ENCODE assay signal across 32 mouse cellular contexts in the genomic region with DNA sequence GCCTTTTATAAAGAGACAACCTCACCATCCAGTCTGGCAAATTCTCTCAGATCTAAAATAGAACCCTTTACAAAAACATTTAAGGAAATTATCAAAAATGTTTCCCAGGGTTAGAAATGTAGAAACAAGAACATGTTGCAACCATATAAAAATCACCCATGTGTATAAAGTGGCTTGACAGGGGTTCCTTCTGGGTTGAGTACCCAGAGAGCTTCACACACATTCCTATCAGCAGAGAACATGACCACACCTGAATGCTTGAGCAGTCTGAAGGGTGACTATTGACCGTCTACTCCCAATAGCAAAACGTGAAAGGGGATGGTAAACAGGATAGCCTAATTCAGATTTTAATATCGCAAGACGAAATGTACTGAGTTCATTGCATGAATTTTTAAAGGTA.
"Had no signal": no experiment of that assay in that cellular context is flagged by ENCODE, and none has a peak within 500 bp of the region (broad histone marks: within the 10 kb centered on the region; RNA-seq: fewer than 3 reads in every experiment).

No protein-coding gene starts in this region.

- H3K4me2 ChIP-seq: limb, embryonic 12.5 days; limb, embryonic 13.5 days; limb, embryonic 15.5 days; liver, embryonic 11.5 days; liver, embryonic 12.5 days; liver, embryonic 13.5 days; liver, embryonic 15.5 days; lung, embryonic 14.5 days; lung, embryonic 15.5 days; midbrain, embryonic 11.5 days; midbrain, embryonic 12.5 days; midbrain, embryonic 13.5 days; midbrain, embryonic 15.5 days; neural tube, embryonic 12.5 days had no signal

- H3K9me3 ChIP-seq: limb, embryonic 10.5 days; limb, embryonic 12.5 days; limb, embryonic 15.5 days; liver, embryonic 12.5 days; liver, embryonic 13.5 days; liver, embryonic 15.5 days; lung, embryonic 15.5 days; midbrain, embryonic 10.5 days; midbrain, embryonic 12.5 days; midbrain, embryonic 13.5 days; midbrain, embryonic 15.5 days; neural tube, embryonic 12.5 days had no signal

- ATAC-seq: liver, embryonic 12.5 days; liver, postnatal 0 days; lung, postnatal 0 days; midbrain, embryonic 13.5 days; midbrain, embryonic 15.5 days; midbrain, embryonic 16.5 days had no signal

- H3K4me3 ChIP-seq: limb, embryonic 10.5 days; limb, embryonic 12.5 days; limb, embryonic 13.5 days; limb, embryonic 15.5 days; liver, embryonic 12.5 days; liver, embryonic 13.5 days; liver, embryonic 15.5 days; lung, embryonic 15.5 days; megakaryocyte, embryonic 14.5 days; midbrain, embryonic 10.5 days; midbrain, embryonic 12.5 days; midbrain, embryonic 13.5 days; midbrain, embryonic 15.5 days; myocyte; neural tube, embryonic 12.5 days had no signal

- DNase-seq: left cerebral cortex, postnatal 4 days; liver; liver, embryonic 13.5 days; liver, postnatal 0 days; lung, adult 18-20 months; lung, adult 2 months; lung, embryonic 14.5 days; lung, postnatal 10 days; lung, postnatal 14 days; lung, postnatal 36 days; lung, postnatal 4 days; midbrain, embryonic 14.5 days had no signal

- H3K9ac ChIP-seq: limb, embryonic 12.5 days; limb, embryonic 13.5 days; limb, embryonic 15.5 days; liver, embryonic 12.5 days; liver, embryonic 13.5 days; liver, embryonic 14.5 days; liver, embryonic 15.5 days; liver, postnatal 0 days; lung, embryonic 14.5 days; lung, embryonic 15.5 days; midbrain, embryonic 12.5 days; midbrain, embryonic 13.5 days; midbrain, embryonic 15.5 days; neural tube, embryonic 12.5 days had no signal

- H3K36me3 ChIP-seq: limb, embryonic 10.5 days; limb, embryonic 12.5 days; limb, embryonic 13.5 days; limb, embryonic 15.5 days; liver, embryonic 12.5 days; liver, embryonic 13.5 days; liver, embryonic 15.5 days; lung, embryonic 15.5 days; midbrain, embryonic 10.5 days; midbrain, embryonic 12.5 days; midbrain, embryonic 13.5 days; midbrain, embryonic 15.5 days; neural tube, embryonic 12.5 days had no signal

- H3K27me3 ChIP-seq: limb, embryonic 12.5 days; limb, embryonic 13.5 days; limb, embryonic 15.5 days; liver, embryonic 12.5 days; liver, embryonic 13.5 days; liver, embryonic 15.5 days; lung, embryonic 15.5 days; megakaryocyte, embryonic 14.5 days; midbrain, embryonic 12.5 days; midbrain, embryonic 13.5 days; midbrain, embryonic 15.5 days; neural tube, embryonic 12.5 days had no signal

- H3K27ac ChIP-seq: limb, embryonic 10.5 days; limb, embryonic 12.5 days; limb, embryonic 13.5 days; limb, embryonic 15.5 days; liver, embryonic 12.5 days; liver, embryonic 13.5 days; liver, embryonic 14.5 days; liver, embryonic 15.5 days; lung, embryonic 15.5 days; macrophage; midbrain, embryonic 10.5 days; midbrain, embryonic 12.5 days; midbrain, embryonic 13.5 days; midbrain, embryonic 15.5 days; neural tube, embryonic 12.5 days had no signal

- H3K4me1 ChIP-seq: limb, embryonic 10.5 days; limb, embryonic 12.5 days; limb, embryonic 13.5 days; limb, embryonic 15.5 days; liver, embryonic 12.5 days; liver, embryonic 13.5 days; liver, embryonic 15.5 days; lung, embryonic 15.5 days; megakaryocyte, embryonic 14.5 days; midbrain, embryonic 10.5 days; midbrain, embryonic 12.5 days; midbrain, embryonic 13.5 days; midbrain, embryonic 15.5 days; neural tube, embryonic 12.5 days had no signal
